ENCODE assay signal across 21 mouse cellular contexts in genomic region chr11:52277433-52278150, GRCm38 (mm10). TPM values are rescaled to one million over a fixed set of nuclear protein-coding genes. Genes with fewer than 3 reads are reported as not detected.
A peak's percentile ranks its signal among the peaks of the same experiment; 100 is the strongest.
DNase-seq lines count a peak whose midpoint lies in the region; TF ChIP-seq lines count a peak whose summit lies in the region.
"Had no signal": no experiment of that assay in that cellular context is flagged by ENCODE, and none has a peak within 500 bp of the region (broad histone marks: within the 10 kb centered on the region; RNA-seq: fewer than 3 reads in every experiment).

No protein-coding gene starts in this region.

- no peak for TF ChIP-seq POLR2A in spleen, adult 2 months (IDR thresholded peaks at IDR 0.05; ENCODE audit: low read depth, low read length)

- peaks cover 15% of the 10 kb centered on the region; the same call in 1 of the 2 replicates for H3K4me1 ChIP-seq in spleen, adult 2 months (ENCODE audit: control insufficient read depth, insufficient read depth, insufficient read length)

- 68% methylated on average over 6 of the region's 6 CpGs for WGBS in spleen, adult 2 months

- peak overlapping the region; percentile 35 for H3K4me3 ChIP-seq in spleen, adult 2 months (ENCODE audit: extremely low read depth, insufficient read depth, insufficient read length)
- H3K4me3 ChIP-seq: embryonic facial prominence, embryonic 12.5 days; embryonic facial prominence, embryonic 15.5 days; heart, embryonic 15.5 days; hindbrain, embryonic 10.5 days; hindbrain, embryonic 13.5 days; intestine, embryonic 15.5 days had no signal

- intact Hi-C loops in left cerebral cortex, postnatal 10 days (cut with DNase I) = no loop called here

- H3K36me3 ChIP-seq in spleen, adult 2 months (ENCODE audit: control insufficient read depth, insufficient read depth, low read length) = no peaks in the 10 kb centered on the region; the same call in 1 of the 2 replicates
- H3K36me3 ChIP-seq: embryonic facial prominence, embryonic 12.5 days; embryonic facial prominence, embryonic 15.5 days; heart, embryonic 15.5 days; hindbrain, embryonic 13.5 days; intestine, embryonic 15.5 days had no signal

- peaks cover 3% of the 10 kb centered on the region for H3K27me3 ChIP-seq in spleen, adult 2 months (ENCODE audit: control insufficient read depth, insufficient read depth, low read length)
- H3K27me3 ChIP-seq: intestine, embryonic 15.5 days had no signal

- H3K27ac ChIP-seq in spleen, adult 2 months (ENCODE audit: insufficient read depth, low read length) = peak overlapping the region; percentile 89
- H3K27ac ChIP-seq: embryonic facial prominence, embryonic 12.5 days; embryonic facial prominence, embryonic 15.5 days; heart, embryonic 15.5 days; hindbrain, embryonic 10.5 days; hindbrain, embryonic 13.5 days; intestine, embryonic 15.5 days had no signal

- no peak for TF ChIP-seq CTCF in spleen, adult 2 months (IDR thresholded peaks at IDR 0.05; ENCODE audit: extremely low read depth, insufficient read depth, insufficient read length, insufficient replicate concordance)

- no peak for DNase-seq in spleen, adult 2 months (ENCODE audit: low read depth in 1 of 2, low spot score in 2 of 2)
- DNase-seq in spleen, postnatal 4 days (ENCODE audit: low spot score in 2 of 2) = no peak
- peak; percentile 23 for DNase-seq in CD4-positive helper T cell, adult 2 months (ENCODE audit: low read depth, low spot score)
- DNase-seq in naive thymus-derived CD4-positive, alpha-beta T cell, adult 2 months (ENCODE audit: low read depth) = peak; percentile 59
- peak; percentile 50 to 57 for DNase-seq in thymus, postnatal 36 days
- DNase-seq in left cerebral cortex, postnatal 10 days (ENCODE audit: extremely low spot score in 1 of 2, low spot score in 2 of 2) = no peak
- DNase-seq in cerebellum, adult 8-10 months = no peak
- DNase-seq: adrenal gland, adult 8-10 months; adrenal gland, postnatal 25 days; cerebellum, adult 11-12 months; cerebellum, adult 9-10 months; cerebellum, postnatal 14 days; forebrain, postnatal 0 days; gastrocnemius, postnatal 25 days; heart, postnatal 36 days had no signal

RNA-seq across cellular contexts. Expression of gene Tcf7, which starts 5.2 kb away (rescaled TPM):
- 139 and 165 TPM in 2 replicates for polyA plus RNA-seq in spleen, adult 2 months (2012; rRNA removed)
- 1 to 10 TPM; 6.0 to 6.7 TPM for total RNA-seq in left cerebral cortex, postnatal 10 days (2021)

RNA-seq across cellular contexts. Expression of gene Skp1a, which starts 45.8 kb away (rescaled TPM):
- 4.5 and 6.3 TPM in 2 replicates for polyA plus RNA-seq in spleen, adult 2 months (2012; rRNA removed)
- 100 to 1,000 TPM; 499 to 514 TPM for total RNA-seq in left cerebral cortex, postnatal 10 days (2021)

Comparison
In these comparisons a context has a peak if more than half of its experiments do, and no peak if none do; other contexts are left out.
1. DNase-seq: peak in CD4-positive helper T cell, adult 2 months (single experiment), naive thymus-derived CD4-positive, alpha-beta T cell, adult 2 months (single experiment) and thymus, postnatal 36 days (2 of 2); none in spleen, adult 2 months (0 of 2), spleen, postnatal 4 days (0 of 2), left cerebral cortex, postnatal 10 days (0 of 2) and cerebellum, adult 8-10 months (single experiment).